Mouse (Mus musculus): ENCODE measurements at regions not wholly inside any gene's neighbourhood (a gene's known extent, or its start where the extent isn't known, plus 50 kb on each side); places are given as distances from the start of the nearest gene placed in this dataset.
"Not testable (repeated sequence)": the region's sequence is repeated elsewhere in the genome, so short reads cannot be mapped to it uniquely, and the experiment has no call there.

- in situ Hi-C loops (cut with MboI; ENCODE audit: low pct_unique_long_range_greater_than_20kb in 1 of 2, low sequenced_read_pairs in 2 of 2, unreplicated experiment in 1 of 2) = no loop called here
Measured at GRCm38 (mm10) chr14:110934816-110935215, 179.9 kb upstream of the Slitrk6 start.

GRCm38 (mm10) chr14:110921989-110922388 lies 167.0 kb upstream of the Slitrk6 start:
- in situ Hi-C loops (cut with MboI; ENCODE audit: low pct_unique_long_range_greater_than_20kb in 1 of 2, low sequenced_read_pairs in 2 of 2, unreplicated experiment in 1 of 2) = no loop called here

GRCm38 (mm10) chr14:110913341-110913740 lies 158.4 kb upstream of the Slitrk6 start:
- in situ Hi-C loops (cut with MboI; ENCODE audit: low pct_unique_long_range_greater_than_20kb in 1 of 2, low sequenced_read_pairs in 2 of 2, unreplicated experiment in 1 of 2) = no loop called here

- in situ Hi-C loops (cut with MboI; ENCODE audit: low pct_unique_long_range_greater_than_20kb in 1 of 2, low sequenced_read_pairs in 2 of 2, unreplicated experiment in 1 of 2) = loop anchor here in 1 of 2 experiments (10.0 kb wide), 1 partner anchor 512 kb away; no protein-coding TSS in a partner anchor
Measured at GRCm38 (mm10) chr14:110892865-110893264, 137.9 kb upstream of the Slitrk6 start.

- in situ Hi-C loops (cut with MboI; ENCODE audit: low pct_unique_long_range_greater_than_20kb in 1 of 2, low sequenced_read_pairs in 2 of 2, unreplicated experiment in 1 of 2) = no loop called here
Measured at GRCm38 (mm10) chr14:110871339-110871738, 116.4 kb upstream of the Slitrk6 start.

- in situ Hi-C loops (cut with MboI; ENCODE audit: low pct_unique_long_range_greater_than_20kb in 1 of 2, low sequenced_read_pairs in 2 of 2, unreplicated experiment in 1 of 2) = no loop called here
Measured at GRCm38 (mm10) chr14:110824642-110825041, 69.7 kb upstream of the Slitrk6 start.

- in situ Hi-C loops (cut with MboI; ENCODE audit: low pct_unique_long_range_greater_than_20kb in 1 of 2, low sequenced_read_pairs in 2 of 2, unreplicated experiment in 1 of 2) = not testable (repeated sequence)
Measured at GRCm38 (mm10) chr14:110822174-110822573, 67.2 kb upstream of the Slitrk6 start.

Data from mouse embryonic stem cell (cell line).